Mouse (Mus musculus) heart, postnatal 0 days (tissue): Measurements from ENCODE around the gene Brd3. TPM values are rescaled to one million over a fixed set of nuclear protein-coding genes. Genes with fewer than 3 reads are reported as not detected.

ENCODE experiments used
- ATAC-seq: fragments of 200-750 bp; cut with Nextera tagmentation; 2 replicates; pipeline ENCODE4 v1.8.0; 2017; ENCODE audit warnings: low read depth, moderate number of reproducible peaks, moderate library complexity; ENCODE audit not compliant: insufficient read depth
- DNase-seq: peaks from one replicate; pipeline ENCODE4 v3.0.0-alpha.2; 2016; ENCODE audit warnings: low spot score
- H3K27ac ChIP-seq: fragments of 300-500 bp; sonication (generic); 2 replicates; pipeline ENCODE4 v1.5.1; 2014; ENCODE audit warnings: low read depth, mild to moderate bottlenecking
- H3K27me3 ChIP-seq: fragments of 300-500 bp; sonication (generic); 2 replicates; pipeline ENCODE4 v1.6.1; 2014; ENCODE audit warnings: low read length, mixed read lengths; ENCODE audit not compliant: control insufficient read depth, insufficient read depth
- H3K36me3 ChIP-seq: fragments of 300-500 bp; sonication (generic); replicated peaks from 2 replicates; pipeline ENCODE4 v1.6.1; 2014; ENCODE audit warnings: low read length, mixed read lengths; ENCODE audit not compliant: control insufficient read depth, insufficient read depth
- H3K4me1 ChIP-seq: fragments of 300-500 bp; sonication (generic); 2 replicates; pipeline ENCODE4 v1.6.1; 2014; ENCODE audit warnings: antibody characterized with exemption; ENCODE audit not compliant: control insufficient read depth, insufficient read depth
- H3K4me2 ChIP-seq: fragments of 300-500 bp; sonication (generic); 2 replicates; pipeline ENCODE4 v1.6.1; 2014; ENCODE audit warnings: low read depth, mild to moderate bottlenecking, low read length, moderate library complexity
- H3K4me3 ChIP-seq: fragments of 300-500 bp; sonication (generic); 2 replicates; pipeline ENCODE4 v1.5.1; 2014; ENCODE audit warnings: low read depth, low read length
- H3K9ac ChIP-seq: fragments of 300-500 bp; sonication (generic); replicated peaks from 2 replicates; pipeline ENCODE4 v1.6.1; 2014; ENCODE audit warnings: low read depth, low read length, mixed read lengths
- H3K9me3 ChIP-seq: fragments of 300-500 bp; sonication (generic); replicated peaks from 2 replicates; pipeline ENCODE4 v1.6.1; 2016; ENCODE audit warnings: low read length; ENCODE audit not compliant: control insufficient read depth
- CTCF ChIP-seq: IDR thresholded peaks from 2 replicates; pipeline ENCODE4 v1.5.1; 2016; ENCODE audit warnings: antibody characterized with exemption, control low read depth, low read depth
- EP300 ChIP-seq: IDR thresholded peaks from 2 replicates; pipeline ENCODE4 v1.6.1; 2016; ENCODE audit warnings: antibody characterized with exemption, low read depth
- WGBS: fragments of 180-500 bp; shearing (Covaris S2); extraction: QIAGEN DNeasy Blood & Tissue Kit; methylation state at CpG from one replicate; pipeline ENCODE4 v1.1.7; 2014; 5-methylcytosine and 5-hydroxymethylcytosine counted together
- polyA plus RNA-seq: library from polyadenylated mRNA; unstranded; fragments of >200 nt; fragmentation: Nextera tagmentation; extraction: Ambion mirVana; gene quantifications from 2 replicates; pipeline ENCODE4 v1.2.1, GENCODE M21; 2015
- total RNA-seq: library from RNA; depleted of rRNA; stranded (reverse); fragments of >200 nt; gene quantifications from 2 replicates; pipeline ENCODE4 v1.2.3, GENCODE M21; 2014; ENCODE audit warnings: low replicate concordance

The Brd3 gene
- total and polyA plus RNA-seq, 2 experiments from 2014 or later, result 13.0 to 37.1 TPM

GRCm38 (mm10) chr2:27469292-27469990, 38.0 kb downstream of the Brd3 start:
- H3K4me1 ChIP-seq, result peaks cover 43% of the 10 kb centered on the region
- DNase-seq (no peak), ATAC-seq (no peak)
- no peak overlapping the region for H3K4me3 ChIP-seq
- H3K27me3 ChIP-seq, result no peaks in the 10 kb centered on the region
- H3K27ac ChIP-seq, result no peak overlapping the region
- H3K9ac ChIP-seq, result no peak overlapping the region
- no peaks in the 10 kb centered on the region for H3K36me3 ChIP-seq
- WGBS, result 68% methylated on average over 4 of the region's 4 CpGs
- H3K9me3 ChIP-seq, result no peaks in the 10 kb centered on the region
- H3K4me2 ChIP-seq, result no peak overlapping the region
- TF ChIP-seq CTCF, result no peak
- TF ChIP-seq EP300, result no peak

DNA sequence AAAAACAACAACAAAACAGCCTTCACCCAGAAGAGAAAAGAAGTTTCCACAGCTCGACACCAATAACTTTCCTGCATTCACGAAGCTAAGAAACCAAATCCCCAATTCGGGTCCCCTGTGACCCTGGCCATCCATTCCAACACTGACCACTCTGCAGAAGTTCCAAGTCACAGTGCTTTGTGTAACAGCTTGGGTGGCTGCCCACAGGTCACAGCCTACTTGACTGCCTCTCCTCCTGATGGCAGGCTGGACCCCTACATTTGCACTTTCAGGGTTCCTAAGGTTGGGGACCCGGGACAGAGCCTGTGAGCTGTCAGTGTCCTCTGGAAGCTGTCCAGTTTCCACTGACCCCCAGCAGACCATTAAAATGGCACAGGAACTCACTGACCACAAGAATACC, 44.6 kb downstream of the Brd3 start:
- Histone ChIP-seq H3K4me1 (no peaks in the 10 kb centered on the region), H3K27ac (no peak overlapping the region), H3K27me3 (no peaks in the 10 kb centered on the region), H3K4me2 (no peak overlapping the region), H3K9ac (no peak overlapping the region), H3K36me3 (peaks cover 61% of the 10 kb centered on the region), H3K4me3 (no peak overlapping the region), H3K9me3 (no peaks in the 10 kb centered on the region)
- WGBS, result 84% methylated on average over 4 of the region's 4 CpGs
- no peak for TF ChIP-seq CTCF
- TF ChIP-seq EP300, result no peak
- no peak for ATAC-seq
- DNase-seq, result no peak

GRCm38 (mm10) chr2:27461881-27462660, 45.4 kb downstream of the Brd3 start:
- no peak overlapping the region for H3K4me3 ChIP-seq
- TF ChIP-seq CTCF, result no peak
- TF ChIP-seq EP300, result no peak
- ATAC-seq, result no peak
- H3K27ac ChIP-seq, result no peak overlapping the region
- DNase-seq, result no peak
- H3K4me2 ChIP-seq, result no peak overlapping the region
- H3K27me3 ChIP-seq, result no peaks in the 10 kb centered on the region
- no peak overlapping the region for H3K9ac ChIP-seq
- no peaks in the 10 kb centered on the region for H3K9me3 ChIP-seq
- WGBS, result 85% methylated on average over 4 of the region's 4 CpGs
- H3K4me1 ChIP-seq, result no peaks in the 10 kb centered on the region
- peaks cover 69% of the 10 kb centered on the region for H3K36me3 ChIP-seq

GRCm38 (mm10) chr2:27460651-27461050, 46.8 kb downstream of the Brd3 start:
- no peak overlapping the region for H3K27ac ChIP-seq
- DNase-seq, result no peak
- H3K4me2 ChIP-seq, result no peak overlapping the region
- H3K27me3 ChIP-seq, result no peaks in the 10 kb centered on the region
- no peaks in the 10 kb centered on the region for H3K4me1 ChIP-seq
- TF ChIP-seq CTCF, result no peak
- TF ChIP-seq EP300, result no peak
- H3K4me3 ChIP-seq, result no peak overlapping the region
- ATAC-seq, result no peak
- 68% methylated on average over 9 of the region's 9 CpGs for WGBS
- no peak overlapping the region for H3K9ac ChIP-seq
- peaks cover 82% of the 10 kb centered on the region for H3K36me3 ChIP-seq
- no peaks in the 10 kb centered on the region for H3K9me3 ChIP-seq

GRCm38 (mm10) chr2:27460163-27460562, 47.3 kb downstream of the Brd3 start:
- DNase-seq (no peak), ATAC-seq (no peak)
- H3K9ac ChIP-seq, result no peak overlapping the region
- H3K4me3 ChIP-seq, result no peak overlapping the region
- no peaks in the 10 kb centered on the region for H3K27me3 ChIP-seq
- H3K9me3 ChIP-seq, result no peaks in the 10 kb centered on the region
- H3K4me1 ChIP-seq, result no peaks in the 10 kb centered on the region
- H3K4me2 ChIP-seq, result no peak overlapping the region
- WGBS, result 81% methylated on average over 5 of the region's 5 CpGs
- H3K27ac ChIP-seq, result no peak overlapping the region
- no peak for TF ChIP-seq EP300
- TF ChIP-seq CTCF, result no peak
- H3K36me3 ChIP-seq, result peaks cover 87% of the 10 kb centered on the region
